Mouse (Mus musculus) bone marrow macrophage, adult 2 months (primary cell): ENCODE measurements around the gene Camk2d. TPM values are rescaled to one million over a fixed set of nuclear protein-coding genes. Genes with fewer than 3 reads are reported as not detected.

Source experiments
- H3K27ac ChIP-seq: 2 replicates; pipeline ENCODE4 v1.5.1; 2012; ENCODE audit warnings: low read depth, low read length; ENCODE audit not compliant: insufficient read depth
- H3K4me1 ChIP-seq: 2 replicates; pipeline ENCODE4 v1.6.1; 2012; ENCODE audit warnings: low read length; ENCODE audit not compliant: control insufficient read depth, insufficient read depth
- H3K4me3 ChIP-seq: 2 replicates; pipeline ENCODE4 v1.5.1; 2012; ENCODE audit warnings: mild to moderate bottlenecking, low read length, moderate library complexity; ENCODE audit not compliant: insufficient read depth
- CTCF ChIP-seq: IDR thresholded peaks from 2 replicates; pipeline ENCODE4 v1.5.1; 2012; ENCODE audit warnings: low read depth, mild to moderate bottlenecking, low read length, moderate library complexity
- POLR2A ChIP-seq: IDR thresholded peaks from 2 replicates; pipeline ENCODE4 v1.6.1; 2012; ENCODE audit warnings: mild to moderate bottlenecking, low read depth, low read length, borderline replicate concordance
- polyA plus RNA-seq: library from polyadenylated mRNA; stranded (reverse); fragments of >200 nt; gene quantifications from 2 replicates; pipeline ENCODE4 v1.2.4, GENCODE M21; 2012; ENCODE audit not compliant: missing spikeins, insufficient read depth, insufficient read length

The Camk2d gene
- polyA plus RNA-seq, 1 experiment, result 59.0 TPM

DNA sequence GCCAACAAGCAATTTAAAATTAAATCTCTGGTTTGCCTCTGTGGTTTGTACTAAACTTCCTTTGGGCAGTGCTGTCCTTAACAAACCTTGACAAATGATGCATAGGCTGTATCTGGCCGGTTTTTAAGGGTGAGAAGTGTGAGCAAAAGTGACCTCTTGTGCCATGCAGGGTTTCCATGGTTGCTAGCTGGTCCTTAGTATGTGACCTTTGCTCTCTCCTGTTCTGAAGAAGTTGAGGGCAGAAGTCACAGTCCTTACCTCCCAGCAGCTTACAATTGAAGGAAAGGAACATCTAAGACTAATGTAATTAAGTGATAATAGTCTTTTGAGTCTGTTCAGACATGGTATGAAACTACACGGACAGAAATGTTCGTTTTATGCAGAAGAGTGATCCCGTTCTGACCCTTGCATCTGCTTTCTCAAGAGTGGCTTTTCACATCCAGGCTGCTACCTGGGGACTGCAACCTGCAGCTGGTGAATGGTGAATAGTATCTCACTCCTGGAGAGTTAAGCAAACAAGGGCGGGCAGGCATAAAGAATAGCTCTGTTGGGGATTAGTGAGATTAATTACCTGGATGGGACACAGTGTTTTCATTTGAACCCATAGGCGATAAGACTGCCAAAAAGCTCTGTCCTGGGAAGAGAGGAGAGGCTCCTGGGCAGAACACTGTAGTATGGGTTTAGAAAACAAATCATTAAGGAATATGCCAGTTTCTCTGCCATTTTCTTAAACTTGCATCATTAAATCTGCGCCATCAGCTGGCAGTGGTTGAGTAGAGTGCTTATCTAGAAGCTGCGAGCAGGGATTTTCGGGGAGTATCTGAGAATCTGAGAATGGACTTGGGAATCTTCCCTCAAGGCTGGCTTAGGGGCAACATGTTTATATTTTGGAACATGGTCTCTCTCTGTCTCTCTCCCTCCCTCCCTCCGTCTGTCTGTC lies 47.2 kb downstream of the Camk2d start:
- no peak overlapping the region for H3K4me3 ChIP-seq
- H3K27ac ChIP-seq, result no peak overlapping the region
- TF ChIP-seq CTCF (no peak), POLR2A (no peak)
- no peaks in the 10 kb centered on the region for H3K4me1 ChIP-seq

DNA sequence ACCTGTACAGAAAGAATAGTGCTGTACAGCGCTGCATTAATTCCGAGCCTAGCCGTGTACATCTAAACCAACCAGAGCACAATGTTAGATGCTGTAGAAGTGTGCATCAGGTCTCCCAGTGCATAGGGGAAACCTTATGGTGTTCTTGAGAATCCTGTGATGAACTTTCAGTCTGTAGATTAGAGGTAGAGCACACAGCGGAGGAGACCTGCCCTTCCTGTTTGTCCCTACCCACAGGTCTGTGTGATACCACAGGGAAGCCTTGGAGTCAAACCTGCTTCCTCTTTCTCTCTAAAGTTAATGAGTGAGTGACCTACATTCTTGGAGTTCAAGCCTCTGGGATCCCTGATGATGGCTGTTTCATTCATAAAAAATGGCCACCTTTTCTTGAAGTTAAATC lies 54.2 kb downstream of the Camk2d start:
- H3K4me3 ChIP-seq, result no peak overlapping the region
- TF ChIP-seq POLR2A (no peak), CTCF (no peak)
- H3K4me1 ChIP-seq, result peaks cover 35% of the 10 kb centered on the region
- no peak overlapping the region for H3K27ac ChIP-seq

DNA sequence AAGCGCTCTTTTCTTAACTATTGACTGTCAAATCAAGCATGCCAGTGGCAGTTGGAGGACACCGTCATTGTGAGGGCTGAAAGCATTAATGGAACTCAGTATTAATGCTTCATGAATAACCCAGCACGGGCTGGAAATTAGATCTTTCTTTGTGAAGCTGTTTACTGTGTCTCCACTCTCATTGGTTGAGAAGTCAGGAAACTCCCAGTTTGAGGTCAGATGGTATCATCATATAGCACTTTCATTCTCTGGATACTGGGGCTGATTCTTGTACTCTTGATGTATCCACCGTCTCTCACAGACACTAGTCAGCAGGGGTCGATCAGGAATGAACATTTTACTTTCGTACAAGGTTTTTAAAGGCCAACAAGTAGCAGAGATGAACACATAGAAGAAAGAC lies 54.6 kb downstream of the Camk2d start:
- Histone ChIP-seq H3K4me1 (peaks cover 37% of the 10 kb centered on the region), H3K27ac (no peak overlapping the region), H3K4me3 (no peak overlapping the region)
- no peak for TF ChIP-seq POLR2A
- no peak for TF ChIP-seq CTCF

DNA sequence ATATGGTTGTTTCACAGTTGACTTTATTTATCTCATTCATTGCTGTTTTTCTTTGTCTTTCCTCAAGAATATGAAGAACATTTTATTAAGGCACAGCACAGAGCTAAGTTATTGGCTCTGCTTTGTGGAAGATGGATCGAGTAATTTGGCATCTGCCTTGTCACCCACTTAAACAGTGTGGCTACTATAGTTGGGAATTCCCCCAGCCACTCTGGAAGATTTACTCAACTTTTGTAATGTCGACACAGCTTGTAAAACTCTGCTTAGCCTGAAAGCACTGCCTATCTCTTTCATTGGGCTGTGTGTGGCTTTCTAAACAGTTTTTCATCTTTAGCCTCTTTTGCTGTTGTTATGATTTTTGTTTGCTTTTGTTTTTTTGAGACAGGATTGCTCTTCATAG lies 56.3 kb downstream of the Camk2d start:
- Histone ChIP-seq H3K4me1 (peaks cover 37% of the 10 kb centered on the region), H3K27ac (no peak overlapping the region), H3K4me3 (no peak overlapping the region)
- no peak for TF ChIP-seq POLR2A
- TF ChIP-seq CTCF, result no peak

DNA sequence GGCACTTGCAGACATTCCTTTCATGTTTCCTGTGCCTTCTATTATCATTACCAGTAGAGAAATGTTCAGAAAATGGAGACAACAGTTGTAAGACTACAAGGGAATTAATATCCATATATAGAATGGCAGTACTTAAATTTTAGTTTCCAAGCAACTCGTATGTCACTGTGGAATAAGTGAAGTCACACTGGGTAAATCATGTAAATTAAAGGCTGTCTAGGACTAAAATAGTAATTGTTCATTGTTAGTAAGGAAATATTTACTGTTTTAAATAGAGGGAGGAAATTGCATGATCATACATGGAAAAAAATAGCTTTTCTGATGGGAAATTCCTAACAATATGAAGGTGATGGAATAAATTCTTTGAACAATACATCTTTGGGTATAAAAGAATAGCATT lies 57.0 kb downstream of the Camk2d start:
- TF ChIP-seq CTCF, result no peak
- TF ChIP-seq POLR2A, result no peak
- H3K4me3 ChIP-seq, result no peak overlapping the region
- no peak overlapping the region for H3K27ac ChIP-seq
- H3K4me1 ChIP-seq, result peaks cover 37% of the 10 kb centered on the region

DNA sequence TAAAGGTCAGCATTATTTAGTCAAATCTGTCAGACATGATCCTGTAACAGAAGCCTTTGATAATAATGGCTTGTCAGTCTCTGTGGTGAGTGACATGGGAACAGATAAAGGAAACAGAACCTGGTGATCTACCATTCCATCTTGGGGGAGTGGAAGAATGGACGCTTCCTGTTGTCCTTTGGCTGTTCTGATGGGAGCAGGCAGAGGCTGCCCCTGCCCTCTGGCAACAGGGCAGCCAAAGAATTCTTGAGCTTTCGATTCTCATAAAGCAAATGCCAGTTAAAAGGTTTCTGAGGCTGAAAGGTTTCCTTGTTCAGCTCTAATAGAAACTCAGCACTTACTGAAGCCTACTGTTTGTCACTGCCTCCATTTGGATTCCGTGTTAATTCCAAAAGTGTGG lies 60.1 kb downstream of the Camk2d start:
- no peak for TF ChIP-seq CTCF
- TF ChIP-seq POLR2A, result no peak
- Histone ChIP-seq H3K4me1 (peaks cover 49% of the 10 kb centered on the region), H3K27ac (no peak overlapping the region), H3K4me3 (no peak overlapping the region)

DNA sequence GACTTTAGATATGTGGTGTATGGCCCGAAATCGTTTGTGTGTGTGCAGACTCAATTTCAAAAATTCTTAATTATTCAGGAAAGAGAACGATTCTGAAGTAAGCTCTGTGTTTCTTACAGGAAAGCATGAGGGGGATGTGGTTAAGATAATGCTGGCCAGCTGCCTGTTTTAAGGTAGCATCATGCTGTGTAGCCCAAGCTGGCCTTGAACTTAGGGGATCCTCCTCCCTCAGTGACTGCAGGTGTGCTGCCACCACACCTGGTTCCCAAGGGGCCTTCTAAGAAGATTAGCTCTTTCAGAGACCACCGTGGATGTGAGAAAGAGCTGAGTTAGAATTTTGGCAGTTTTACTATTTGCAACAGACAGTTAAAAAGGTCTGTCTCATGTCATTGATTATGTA lies 61.8 kb downstream of the Camk2d start:
- no peak overlapping the region for H3K4me3 ChIP-seq
- TF ChIP-seq CTCF (no peak), POLR2A (no peak)
- peaks cover 42% of the 10 kb centered on the region for H3K4me1 ChIP-seq
- no peak overlapping the region for H3K27ac ChIP-seq

DNA sequence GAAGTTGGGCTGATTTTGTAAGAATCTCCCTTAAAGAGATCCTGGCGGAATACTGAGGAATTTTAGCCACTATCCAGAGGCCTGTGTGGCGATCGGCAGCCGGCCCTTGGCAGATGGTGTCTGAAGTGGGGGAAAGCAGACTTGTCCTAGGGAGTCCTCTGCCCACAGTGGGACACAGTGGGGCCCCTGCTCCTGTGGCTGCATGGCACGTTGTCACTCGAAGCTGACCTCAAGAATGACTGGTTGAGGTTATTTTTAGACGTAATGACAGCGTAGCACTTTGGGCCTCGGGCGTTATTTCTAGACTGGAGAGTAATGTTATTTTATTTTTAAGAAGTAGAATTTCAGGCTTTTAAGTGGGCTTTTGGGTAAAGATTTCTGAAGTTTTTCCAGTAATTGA lies 62.7 kb downstream of the Camk2d start:
- H3K4me3 ChIP-seq, result no peak overlapping the region
- no peak for TF ChIP-seq CTCF
- no peak for TF ChIP-seq POLR2A
- H3K4me1 ChIP-seq, result peaks cover 46% of the 10 kb centered on the region

DNA sequence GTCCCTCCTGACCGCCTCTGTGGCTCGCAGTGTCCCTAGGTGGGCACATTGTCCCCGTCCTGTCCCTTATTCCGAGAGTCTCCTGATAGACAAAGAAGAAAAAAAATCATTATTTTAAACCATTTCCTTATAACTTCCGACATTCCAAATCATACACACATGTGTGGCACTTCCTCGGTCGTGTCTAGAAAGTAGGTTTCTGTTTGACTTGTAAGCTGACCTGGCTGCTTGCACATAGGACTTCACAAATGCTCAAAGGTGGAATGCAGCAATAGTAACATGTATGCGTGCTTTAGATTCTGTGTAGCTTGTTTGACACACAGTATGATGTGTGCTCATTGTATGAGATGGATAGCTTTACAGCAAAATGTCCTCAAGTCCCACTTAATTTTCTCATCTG lies 63.1 kb downstream of the Camk2d start:
- Histone ChIP-seq H3K27ac (peak overlapping the region; percentile 24; the same call in 1 of the 2 replicates), H3K4me1 (peaks cover 44% of the 10 kb centered on the region), H3K4me3 (no peak overlapping the region)
- TF ChIP-seq CTCF (no peak), POLR2A (no peak)

More for the DNA sequence above, 62.7 kb downstream of the Camk2d start:
- peak overlapping the region; percentile 24; the same call in 1 of the 2 replicates for H3K27ac ChIP-seq

DNA sequence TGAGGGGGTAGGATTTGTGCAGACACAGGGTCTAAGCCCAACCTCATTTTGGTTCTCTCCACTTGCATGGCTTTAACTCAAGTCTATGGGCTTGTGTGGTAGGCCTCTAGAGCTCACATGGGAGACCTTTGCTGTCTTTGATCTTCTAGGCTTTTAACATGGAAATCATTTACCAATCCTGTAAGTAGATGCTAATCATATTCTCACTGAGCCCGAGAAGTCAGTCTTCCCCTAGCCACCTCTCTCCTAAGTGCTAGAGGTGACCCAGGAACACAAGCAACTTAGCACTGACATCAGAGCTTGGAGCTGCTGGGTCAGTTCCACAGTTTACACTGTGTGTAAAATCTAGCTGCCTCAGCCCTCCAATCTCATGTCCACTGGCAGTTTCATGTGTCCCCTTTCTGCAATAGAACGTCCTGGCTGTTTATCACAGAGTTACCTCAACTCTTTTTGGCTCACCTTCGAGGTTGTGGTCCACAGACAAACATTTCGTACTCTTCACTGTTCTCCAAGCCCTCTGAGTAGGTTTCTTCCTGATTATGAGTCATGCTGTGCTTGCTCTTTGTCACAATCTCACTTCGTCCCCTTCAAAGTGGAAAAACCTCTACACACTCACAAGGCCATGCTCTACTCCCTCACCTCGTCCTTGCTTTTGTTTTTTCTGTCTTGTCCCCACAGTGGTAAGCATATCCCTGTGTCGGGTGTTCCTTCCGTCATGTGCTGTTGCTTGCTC lies 63.9 kb downstream of the Camk2d start:
- Histone ChIP-seq H3K27ac (peak overlapping the region; percentile 22), H3K4me1 (peaks cover 39% of the 10 kb centered on the region)

More for the DNA sequence above, 63.9 kb downstream of the Camk2d start:
- no peak overlapping the region for H3K4me3 ChIP-seq
- TF ChIP-seq CTCF (no peak), POLR2A (no peak)
